Comparison of ENCODE assay signal across 20 mouse cellular contexts in the genomic region with DNA sequence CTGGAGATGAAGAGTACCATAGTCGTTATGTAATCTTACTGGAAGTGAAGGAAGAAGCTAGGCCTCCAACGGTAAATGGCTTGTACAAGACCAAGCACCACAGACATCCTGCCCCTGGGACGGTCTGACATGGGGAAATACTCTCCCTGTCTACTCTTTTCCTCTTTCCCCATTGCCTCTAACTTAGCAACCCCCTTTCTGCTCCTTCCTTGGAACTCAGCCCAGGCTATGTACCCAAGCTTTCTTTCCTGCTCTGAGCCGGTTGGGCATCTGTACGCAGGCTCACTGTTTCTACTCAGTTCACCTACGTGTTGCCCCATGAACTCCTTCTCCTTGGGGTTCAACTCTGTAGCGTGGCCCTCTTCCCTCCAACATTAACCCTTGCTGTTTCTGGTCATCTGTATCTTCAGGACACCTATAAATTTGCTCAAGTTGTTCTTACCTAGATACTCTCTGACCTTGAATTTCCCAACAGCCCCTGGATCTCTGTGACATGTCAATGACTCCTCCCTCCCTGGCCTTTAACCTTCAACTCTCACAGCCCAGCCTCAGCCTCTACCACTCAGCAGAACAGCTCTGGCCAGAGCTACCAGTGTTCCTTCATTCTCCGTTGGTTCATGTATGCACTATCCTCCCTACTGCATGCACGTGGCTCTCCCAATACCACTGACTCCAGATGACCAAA.
DNase-seq lines count a peak whose midpoint lies in the region; ATAC-seq and TF ChIP-seq lines count a peak whose summit lies in the region.
"Had no signal": no experiment of that assay in that cellular context is flagged by ENCODE, and none has a peak within 500 bp of the region (broad histone marks: within the 10 kb centered on the region; RNA-seq: fewer than 3 reads in every experiment).

No protein-coding gene starts in this region.

- WGBS in heart, adult 2 months, result 83% methylated on average over 9 of the region's 9 CpGs

- peak; percentile 77 for DNase-seq in kidney, adult 18-20 months
- no peak for DNase-seq in kidney, adult 9 months
- DNase-seq in left cerebral cortex, postnatal 4 days, result peak; percentile 18
- DNase-seq in left cerebral cortex, adult 11 months (ENCODE audit: low spot score), result no peak
- peak; percentile 70 to 78 for DNase-seq in kidney, postnatal 36 days
- no peak for DNase-seq in heart, postnatal 25 days (ENCODE audit: low spot score)
- DNase-seq in heart, adult 2 months, result no peak
- DNase-seq: adrenal gland, postnatal 36 days; cerebellum, adult 11-12 months; cerebellum, postnatal 25 days; forebrain, postnatal 0 days; lung, adult 2 months; retina, postnatal 1 day; thymus, postnatal 14 days had no signal

- no peaks in the 10 kb centered on the region for H3K79me2 ChIP-seq in heart, adult 2 months (replicated peaks; ENCODE audit: control insufficient read depth, insufficient read depth, low read length)

- no peak for TF ChIP-seq CTCF in heart, adult 2 months (IDR thresholded peaks at IDR 0.05)

- H3K4me1 ChIP-seq in heart, adult 2 months (ENCODE audit: control insufficient read depth, insufficient read depth, low read length), result no peaks in the 10 kb centered on the region
- H3K4me1 ChIP-seq: embryonic facial prominence, embryonic 15.5 days; heart, embryonic 15.5 days; hindbrain, embryonic 10.5 days had no signal

- no peak overlapping the region for H3K4me3 ChIP-seq in heart, adult 2 months
- H3K4me3 ChIP-seq: embryonic facial prominence, embryonic 15.5 days; heart, embryonic 15.5 days; hindbrain, embryonic 10.5 days; limb, embryonic 13.5 days had no signal

- no peak for TF ChIP-seq EP300 in heart, adult 2 months (IDR thresholded peaks at IDR 0.05; ENCODE audit: insufficient read depth, low read depth, low read length)

- H3K36me3 ChIP-seq in heart, adult 2 months (ENCODE audit: control insufficient read depth, insufficient read depth, low read length), result no peaks in the 10 kb centered on the region
- H3K36me3 ChIP-seq: embryonic facial prominence, embryonic 15.5 days; heart, embryonic 15.5 days; hindbrain, embryonic 10.5 days; limb, embryonic 13.5 days had no signal

- ATAC-seq in granulocyte monocyte progenitor cell, adult 5-6 weeks (replicated peaks; ENCODE audit: poor library complexity, severe bottlenecking), result peak; percentile 97

- intact Hi-C loops in left cerebral cortex, postnatal 4 days (cut with DNase I), result no loop called here
- intact Hi-C loops in heart, postnatal 25 days (cut with DNase I), result loop anchor here (5.0 kb wide), 1 partner anchor 132 kb away; no protein-coding TSS in a partner anchor
- intact Hi-C loops in heart, adult 2 months (cut with DNase I), result no loop called here

- H3K27ac ChIP-seq in heart, adult 2 months, result no peak overlapping the region
- H3K27ac ChIP-seq: embryonic facial prominence, embryonic 15.5 days; heart, embryonic 15.5 days; hindbrain, embryonic 10.5 days; limb, embryonic 13.5 days; stomach, postnatal 0 days had no signal

- H3K9ac ChIP-seq in heart, adult 2 months (ENCODE audit: low read depth, low read length), result no peak overlapping the region
- H3K9ac ChIP-seq: embryonic facial prominence, embryonic 15.5 days; forebrain, postnatal 0 days; heart, embryonic 15.5 days; limb, embryonic 13.5 days had no signal

- no peaks in the 10 kb centered on the region for H3K27me3 ChIP-seq in heart, adult 2 months (ENCODE audit: control insufficient read depth, insufficient read depth, low read length)
- H3K27me3 ChIP-seq: embryonic facial prominence, embryonic 15.5 days; heart, embryonic 15.5 days; limb, embryonic 13.5 days had no signal

- no peak for TF ChIP-seq POLR2A in heart, adult 2 months (IDR thresholded peaks at IDR 0.05; ENCODE audit: insufficient read depth, low read depth, low read length)

Comparison
In these comparisons a context has a peak if more than half of its experiments do, and no peak if none do; other contexts are left out.
1. DNase-seq: peak in kidney, adult 18-20 months (single experiment), left cerebral cortex, postnatal 4 days (single experiment) and kidney, postnatal 36 days (2 of 2); none in kidney, adult 9 months (single experiment), left cerebral cortex, adult 11 months (single experiment), heart, postnatal 25 days (single experiment) and heart, adult 2 months (0 of 2).